In genomic region chr9:27191501-27191981, GRCm38 (mm10) we compare ENCODE assay signal across 8 mouse cellular contexts. TPM values are rescaled to one million over a fixed set of nuclear protein-coding genes. Genes with fewer than 3 reads are reported as not detected.
DNase-seq lines count a peak whose midpoint lies in the region; ATAC-seq and TF ChIP-seq lines count a peak whose summit lies in the region.

No protein-coding gene starts in this region.

- no peak overlapping the region for H3ac ChIP-seq in myocyte (ENCODE audit: control insufficient read depth, insufficient read length)

- H3K4me1 ChIP-seq in CH12.LX (ENCODE audit: control insufficient read depth in 1 of 2, insufficient read depth in 2 of 2), result peaks cover 14 to 44% of the 10 kb centered on the region in 2 experiments
- peaks cover 24% of the 10 kb centered on the region for H3K4me1 ChIP-seq in embryonic facial prominence, embryonic 14.5 days (ENCODE audit: control insufficient read depth, insufficient read depth, low read length)
- H3K4me1 ChIP-seq in hindbrain, embryonic 10.5 days (replicated peaks), result peaks cover 37% of the 10 kb centered on the region
- peaks cover 43% of the 10 kb centered on the region for H3K4me1 ChIP-seq in limb, embryonic 13.5 days

- H3K36me3 ChIP-seq in CH12.LX (replicated peaks in 1 of 2; ENCODE audit: control insufficient read depth in 1 of 2, insufficient read depth in 1 of 2, low read length in 1 of 2), result no peaks in the 10 kb centered on the region
- no peaks in the 10 kb centered on the region for H3K36me3 ChIP-seq in embryonic facial prominence, embryonic 14.5 days (ENCODE audit: control insufficient read depth, insufficient read depth, low read length)
- H3K36me3 ChIP-seq in hindbrain, embryonic 10.5 days, result no peaks in the 10 kb centered on the region
- no peaks in the 10 kb centered on the region for H3K36me3 ChIP-seq in limb, embryonic 13.5 days
- no peaks in the 10 kb centered on the region for H3K36me3 ChIP-seq in myocyte (ENCODE audit: control insufficient read depth, insufficient read depth)

- no peaks in the 10 kb centered on the region for H3K27me3 ChIP-seq in CH12.LX (replicated peaks)
- H3K27me3 ChIP-seq in embryonic facial prominence, embryonic 14.5 days (replicated peaks; ENCODE audit: control insufficient read depth, insufficient read depth, low read length), result no peaks in the 10 kb centered on the region
- peaks cover 7% of the 10 kb centered on the region; the same call in 1 of the 2 replicates for H3K27me3 ChIP-seq in hindbrain, embryonic 10.5 days (ENCODE audit: insufficient read depth, poor library complexity, severe bottlenecking)
- H3K27me3 ChIP-seq in limb, embryonic 13.5 days, result no peaks in the 10 kb centered on the region
- no peaks in the 10 kb centered on the region for H3K27me3 ChIP-seq in myocyte (ENCODE audit: control insufficient read depth, insufficient read depth, insufficient read length)

- H3K79me2 ChIP-seq in CH12.LX (replicated peaks; ENCODE audit: control insufficient read depth, extremely low read depth, insufficient read depth, poor library complexity, severe bottlenecking) (no peaks in the 10 kb centered on the region), myocyte (ENCODE audit: control insufficient read depth, insufficient read depth) (no peaks in the 10 kb centered on the region)

- ATAC-seq in embryonic facial prominence, embryonic 14.5 days (ENCODE audit: low read depth), result peak; percentile 62
- peak; percentile 82 for ATAC-seq in limb, embryonic 13.5 days (ENCODE audit: low FRiP score, low read depth)
- no peak for ATAC-seq in activated CD4-positive, CD25-positive, alpha-beta regulatory T cell, adult 4 months

- H3K4me3 ChIP-seq in CH12.LX (replicated peaks in 1 of 3; ENCODE audit: low read depth in 2 of 3, low read length in 2 of 3, poor library complexity in 1 of 3) (peak overlapping the region in 2 of 3 experiments; percentile 34 to 45), myocyte (no peak overlapping the region)
- peak overlapping the region; percentile 32 for H3K4me3 ChIP-seq in embryonic facial prominence, embryonic 14.5 days (ENCODE audit: low read depth, low read length)
- peak overlapping the region; percentile 44 for H3K4me3 ChIP-seq in hindbrain, embryonic 10.5 days
- peak overlapping the region; percentile 35 for H3K4me3 ChIP-seq in limb, embryonic 13.5 days

- H3K27ac ChIP-seq in CH12.LX (ENCODE audit: insufficient read depth, low read depth), result no peak overlapping the region
- H3K27ac ChIP-seq in embryonic facial prominence, embryonic 14.5 days (replicated peaks; ENCODE audit: low read depth, low read length), result peak overlapping the region; percentile 79
- H3K27ac ChIP-seq in hindbrain, embryonic 10.5 days, result peak overlapping the region; percentile 72
- peak overlapping the region; percentile 75 for H3K27ac ChIP-seq in limb, embryonic 13.5 days

- H3K9me3 ChIP-seq in CH12.LX (replicated peaks; ENCODE audit: low read length), result no peaks in the 10 kb centered on the region
- H3K9me3 ChIP-seq in embryonic facial prominence, embryonic 14.5 days (ENCODE audit: control insufficient read depth, low read length), result no peaks in the 10 kb centered on the region
- H3K9me3 ChIP-seq in hindbrain, embryonic 10.5 days, result no peaks in the 10 kb centered on the region
- no peaks in the 10 kb centered on the region for H3K9me3 ChIP-seq in limb, embryonic 13.5 days

- no peak for TF ChIP-seq POLR2A in CH12.LX (IDR thresholded peaks at IDR 0.05; ENCODE audit: low read depth, low read length)
- TF ChIP-seq POLR2A in myocyte (IDR thresholded peaks at IDR 0.05; ENCODE audit: insufficient read length, low read depth), result no peak

- no peak for TF ChIP-seq CTCF in CH12.LX (conservative IDR thresholded peaks at IDR 0.05 in 1 of 2, IDR thresholded peaks at IDR 0.05 in 1 of 2; ENCODE audit: low read depth in 2 of 2, low read length in 2 of 2)

- H3K9ac ChIP-seq in CH12.LX (ENCODE audit: insufficient read depth, low read depth), result no peak overlapping the region
- peak overlapping the region; percentile 49; the same call in 1 of the 2 replicates for H3K9ac ChIP-seq in embryonic facial prominence, embryonic 14.5 days (ENCODE audit: low read depth, low read length)
- peak overlapping the region; percentile 32; the same call in 1 of the 2 replicates for H3K9ac ChIP-seq in limb, embryonic 13.5 days

- in situ Hi-C loops in CH12.LX (cut with MboI; ENCODE audit: low pct_ligation_motif_present, low pct_unique_long_range_greater_than_20kb, low sequenced_read_pairs), result no loop called here

- no peak for TF ChIP-seq EP300 in CH12.LX (IDR thresholded peaks at IDR 0.05; ENCODE audit: low read length)

- TF ChIP-seq RAD21 in CH12.LX (IDR thresholded peaks at IDR 0.05; ENCODE audit: low read depth, low read length), result no peak

- WGBS in embryonic facial prominence, embryonic 14.5 days, result 5% methylated on average over 7 of the region's 7 CpGs
- 6% methylated on average over 7 of the region's 7 CpGs for WGBS in hindbrain, embryonic 10.5 days
- 3% methylated on average over 7 of the region's 7 CpGs for WGBS in limb, embryonic 13.5 days

- no peak for DNase-seq in CH12.LX (ENCODE audit: extremely low read depth)
- DNase-seq in adrenal gland, postnatal 10 days, result peak; percentile 90
- DNase-seq in embryonic facial prominence, embryonic 14.5 days (ENCODE audit: low spot score), result peak; percentile 90
- DNase-seq in hindbrain, embryonic 10.5 days (ENCODE audit: low spot score), result peak; percentile 32
- no peak for DNase-seq in thymus, postnatal 10 days (ENCODE audit: low spot score in 2 of 2)

- H3K4me2 ChIP-seq in CH12.LX (ENCODE audit: insufficient read depth, low read depth, poor library complexity, severe bottlenecking) (peak overlapping the region; percentile 53), myocyte (ENCODE audit: low read depth) (peak overlapping the region; percentile 83)
- peak overlapping the region; percentile 61 for H3K4me2 ChIP-seq in embryonic facial prominence, embryonic 14.5 days (ENCODE audit: low read depth, low read length)
- peak overlapping the region; percentile 61 for H3K4me2 ChIP-seq in limb, embryonic 13.5 days (replicated peaks)

- dilution Hi-C loops in CH12.LX (cut with MboI; ENCODE audit: extremely low pct_ligation_motif_present, extremely low pct_unique_long_range_greater_than_20kb, low sequenced_read_pairs), result no loop called here

TF ChIP-seq in CH12.LX, 34 proteins besides CTCF, POLR2A, EP300 and RAD21:
- no peak for TF ChIP-seq SIN3A (IDR thresholded peaks at IDR 0.05; ENCODE audit: low read length)
- TF ChIP-seq IRF4 (IDR thresholded peaks at IDR 0.05; ENCODE audit: low read depth, low read length), result peak; percentile 14; the same call in 1 of the 2 replicates
- no peak for TF ChIP-seq ZKSCAN1 (IDR thresholded peaks at IDR 0.05; ENCODE audit: borderline replicate concordance, low read depth, low read length)
- TF ChIP-seq GABPA (IDR thresholded peaks at IDR 0.05; ENCODE audit: insufficient replicate concordance, low read depth, low read length), result no peak
- no peak for TF ChIP-seq NRF1 (IDR thresholded peaks at IDR 0.05; ENCODE audit: low read depth, low read length)
- TF ChIP-seq MYC (IDR thresholded peaks at IDR 0.05; ENCODE audit: low read depth, low read length), result no peak
- TF ChIP-seq ETS1 (conservative IDR thresholded peaks at IDR 0.05; ENCODE audit: low read depth, low read length), result peak; percentile 7; the same call in 1 of the 2 replicates
- TF ChIP-seq HCFC1 (IDR thresholded peaks at IDR 0.05; ENCODE audit: low read depth, low read length), result no peak
- no peak for TF ChIP-seq TBP (conservative IDR thresholded peaks at IDR 0.05; ENCODE audit: low read depth, low read length)
- 0 out of 2 replicates have a peak, but pooled peaks have one; percentile 10 for TF ChIP-seq MAX (IDR thresholded peaks at IDR 0.05; ENCODE audit: low read length)
- peak; percentile 82 for TF ChIP-seq BHLHE40 (IDR thresholded peaks at IDR 0.05; ENCODE audit: low read depth, low read length)
- no peak for TF ChIP-seq MAFK (IDR thresholded peaks at IDR 0.05; ENCODE audit: insufficient replicate concordance, low read length)

TF ChIP-seq in myocyte, 11 proteins besides CTCF, POLR2A, EP300 and RAD21:
- TF ChIP-seq REST (IDR thresholded peaks at IDR 0.05; ENCODE audit: insufficient read depth, insufficient read length) (no peak), SRF (IDR thresholded peaks at IDR 0.05; ENCODE audit: control insufficient read depth, insufficient read length, low read depth) (no peak), TCF12 (IDR thresholded peaks at IDR 0.05; ENCODE audit: insufficient read depth, poor library complexity, severe bottlenecking) (no peak), MYOG (IDR thresholded peaks at IDR 0.05; ENCODE audit: control insufficient read depth in 1 of 3, insufficient read depth in 1 of 3, insufficient read length in 2 of 3, low read depth in 2 of 3) (no peak), POLR2AphosphoS2 (IDR thresholded peaks at IDR 0.05; ENCODE audit: insufficient read length, low read depth) (no peak), MYOD1 (IDR thresholded peaks at IDR 0.05; ENCODE audit: control insufficient read depth in 1 of 3, insufficient read length in 2 of 3, low read depth in 2 of 3) (no peak), TCF3 (IDR thresholded peaks at IDR 0.05; ENCODE audit: insufficient read length, low read depth) (no peak), MAX (IDR thresholded peaks at IDR 0.05; ENCODE audit: low read depth) (no peak), E2F4 (IDR thresholded peaks at IDR 0.05; ENCODE audit: insufficient read depth) (no peak), USF1 (IDR thresholded peaks at IDR 0.05; ENCODE audit: low read depth) (no peak)
TF ChIP-seq in myocyte: peak in this region for 0.

RNA-seq across cellular contexts. Expression of gene Jam3, which starts 36.3 kb away (rescaled TPM):
- total RNA-seq in CH12.LX (2012; rRNA removed), result 0.13 and 0.17 TPM in 2 replicates
- total RNA-seq in CH12.LX (2014; rRNA removed), result 0.57 and 0.72 TPM in 2 replicates
- 1.7 and 2.0 TPM in 2 replicates for polyA plus RNA-seq in CH12.LX (2012; ENCODE audit: insufficient read length, low read depth)
- 10 to 100 TPM; 31.2 to 35.0 TPM for total RNA-seq in adrenal gland, postnatal 10 days (2021)
- 121 and 122 TPM in 2 replicates for polyA plus RNA-seq in embryonic facial prominence, embryonic 14.5 days (2014; fragmentation: Nextera tagmentation; extraction: Ambion mirVana)
- polyA plus RNA-seq in hindbrain, embryonic 10.5 days (2016; fragmentation: Nextera tagmentation; extraction: Ambion mirVana), result 133 TPM in 2 replicates
- polyA plus RNA-seq in limb, embryonic 13.5 days (2015; fragmentation: Nextera tagmentation; extraction: Ambion mirVana), result 141 and 144 TPM in 2 replicates
- 22.9 TPM for polyA plus RNA-seq in myocyte (2012; fragmentation: generic; extraction: Trizol)
- polyA plus RNA-seq in activated CD4-positive, CD25-positive, alpha-beta regulatory T cell, adult 4 months (2017; shearing (Covaris generic)), result under 1 TPM in 1 of 2 experiments, not detected in 1; 0.56 TPM

Comparison
In these comparisons a context has a peak if more than half of its experiments do, and no peak if none do; other contexts are left out.
1. DNase-seq: peak in adrenal gland, postnatal 10 days (single experiment), embryonic facial prominence, embryonic 14.5 days (single experiment) and hindbrain, embryonic 10.5 days (single experiment); none in CH12.LX (single experiment) and thymus, postnatal 10 days (0 of 2).
2. Peak in every context shown above with its lines, with median percentiles within 50 percentile points of each other: H3K4me2 ChIP-seq.